Mouse (Mus musculus): Measurements from ENCODE around the gene Slc6a6. TPM values are rescaled to one million over a fixed set of nuclear protein-coding genes. Genes with fewer than 3 reads are reported as not detected.
A peak's percentile ranks its signal among the peaks of the same experiment; 100 is the strongest.

Slc6a6 gene
- total RNA-seq, 2 experiments from 2014 or later: 314 to 322 TPM

- DNase-seq (ENCODE audit: low spot score in 2 of 2): peak in 1 of 2 experiments; percentile 30
Measured at GRCm38 (mm10) chr6:91762051-91762742, 78.3 kb downstream of the Slc6a6 start.

DNA sequence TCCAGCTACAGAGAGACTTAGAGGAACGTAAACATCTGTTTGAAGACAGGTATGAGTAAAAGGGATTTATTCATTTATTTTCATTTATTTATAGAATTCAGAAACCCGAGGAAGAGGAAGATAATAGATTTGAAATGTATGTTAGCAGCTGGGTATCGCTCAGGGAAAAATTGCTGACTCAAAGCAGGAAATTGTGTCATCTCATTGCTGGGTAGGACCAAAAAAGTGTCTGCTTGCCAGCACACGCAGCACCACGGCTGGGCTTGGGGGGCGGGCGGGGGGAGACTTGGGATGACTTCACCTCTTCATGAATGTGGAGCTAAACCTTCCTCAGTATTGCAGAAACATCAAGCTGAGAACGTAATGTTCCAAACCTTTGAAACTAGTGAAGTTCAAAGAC, 83.7 kb downstream of the Slc6a6 start:
- DNase-seq (ENCODE audit: low spot score in 2 of 2): no peak

DNA sequence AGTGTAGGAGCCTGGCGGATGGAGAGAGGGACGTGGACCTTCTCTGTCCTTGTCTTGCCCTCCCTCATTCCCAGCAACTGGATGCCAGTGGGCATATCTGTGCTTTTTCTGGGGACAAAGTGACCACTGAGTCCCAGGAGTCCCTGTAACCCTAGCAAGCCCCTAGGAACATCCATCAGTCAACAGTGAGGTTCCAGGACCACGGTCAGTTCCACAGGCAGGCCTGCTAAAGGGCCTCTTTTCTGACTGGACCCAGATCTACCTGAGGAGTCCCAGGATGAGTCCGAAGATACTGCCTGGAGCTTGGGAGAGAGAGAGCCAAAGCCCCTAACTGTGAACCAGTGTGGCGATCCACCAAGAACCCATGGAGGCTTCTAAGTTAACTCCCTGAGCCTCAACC, 90.1 kb downstream of the Slc6a6 start:
- DNase-seq (ENCODE audit: low spot score in 2 of 2): no peak

- DNase-seq (ENCODE audit: low spot score in 2 of 2): peak in 1 of 2 experiments; percentile 39
Measured at GRCm38 (mm10) chr6:91776543-91776942, 92.7 kb downstream of the Slc6a6 start.

GRCm38 (mm10) chr6:91779206-91779605, 95.4 kb downstream of the Slc6a6 start:
- no peak for DNase-seq (ENCODE audit: low spot score in 2 of 2)

DNA sequence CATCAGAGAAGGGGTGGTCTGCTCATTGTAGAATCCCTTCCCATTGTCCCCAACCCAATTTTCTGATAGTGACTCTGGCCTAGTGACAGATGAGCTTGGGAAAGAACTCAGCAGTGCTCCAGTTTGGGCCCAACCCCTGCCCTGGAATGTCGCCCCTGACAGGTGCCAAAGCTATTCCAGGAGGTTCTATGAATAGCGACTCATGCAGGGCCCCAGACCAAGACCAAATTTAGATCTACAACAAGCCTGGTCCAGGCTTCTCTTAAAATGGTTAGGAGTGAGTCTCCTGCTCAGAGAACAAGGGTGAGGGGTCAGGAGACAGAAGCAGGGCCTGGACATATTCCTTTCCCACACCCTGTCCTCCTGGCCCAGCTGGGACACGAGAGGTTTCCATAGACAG, 101.2 kb downstream of the Slc6a6 start:
- no peak for DNase-seq (ENCODE audit: low spot score in 2 of 2)

DNA sequence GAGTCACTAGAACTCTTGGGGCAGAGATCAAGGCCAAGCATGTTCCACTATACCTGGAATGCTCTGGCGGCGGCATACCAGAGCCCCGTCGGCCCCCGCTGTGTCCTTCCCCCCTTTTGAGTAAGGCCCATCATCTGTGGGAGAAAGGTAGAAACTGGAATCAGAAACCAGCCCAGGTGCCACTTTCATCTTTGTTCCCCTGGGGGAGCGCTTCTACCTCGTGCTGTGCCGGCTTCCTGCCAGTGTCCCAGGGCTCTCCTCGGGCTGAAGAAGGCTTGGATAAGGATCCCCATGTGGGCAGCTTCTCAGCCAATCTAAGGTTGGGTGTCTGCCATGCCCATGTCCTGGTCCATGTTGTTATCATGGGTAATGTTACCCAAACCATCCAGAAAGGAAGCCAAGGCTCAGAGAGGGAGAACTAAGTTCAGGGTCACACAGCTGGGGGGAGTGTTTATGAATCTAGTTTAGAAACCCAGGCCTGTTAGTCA, 104.5 kb downstream of the Slc6a6 start:
- no peak for DNase-seq (ENCODE audit: low spot score in 2 of 2)

DNA sequence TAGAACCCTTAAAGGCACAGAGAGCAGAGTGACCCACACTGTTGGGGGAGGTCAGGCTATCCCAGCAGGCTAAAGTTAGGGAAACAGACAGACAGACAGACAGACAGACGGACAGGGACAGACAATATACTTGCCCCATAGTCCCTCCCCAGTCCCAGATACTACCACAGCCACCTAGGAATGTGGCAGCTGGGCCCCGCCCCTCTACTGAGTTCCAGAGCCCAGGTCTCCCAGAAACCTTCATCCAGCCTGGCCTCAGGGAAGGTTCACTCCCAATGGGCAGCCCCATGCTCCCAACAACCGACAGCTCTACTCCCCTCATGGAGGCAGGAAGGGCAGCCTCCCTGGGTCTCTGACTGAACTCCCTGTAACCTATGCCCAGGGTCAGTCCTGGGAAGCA, 111.8 kb downstream of the Slc6a6 start:
- DNase-seq (ENCODE audit: low spot score in 2 of 2): no peak

DNA sequence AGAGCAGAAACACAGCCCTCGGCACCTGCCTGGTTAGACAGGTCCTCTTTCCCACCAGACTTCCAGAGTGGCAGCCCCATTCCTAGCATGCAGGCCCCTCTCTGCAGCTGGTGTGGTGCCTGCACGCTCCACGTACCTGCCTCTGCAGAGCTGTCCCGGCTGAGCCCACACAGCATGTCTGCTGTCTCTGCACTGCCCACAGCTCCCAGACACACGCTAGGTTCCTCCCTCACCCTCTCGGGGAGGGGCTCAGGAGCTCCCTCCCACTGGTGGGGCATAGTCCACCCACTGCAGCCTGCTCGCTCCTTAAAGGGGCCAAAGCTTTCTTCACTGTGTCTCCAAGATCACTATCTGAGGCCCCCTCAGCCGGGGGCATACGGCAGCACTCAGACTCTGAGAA, 112.2 kb downstream of the Slc6a6 start:
- DNase-seq (ENCODE audit: low spot score in 2 of 2): no peak

DNA sequence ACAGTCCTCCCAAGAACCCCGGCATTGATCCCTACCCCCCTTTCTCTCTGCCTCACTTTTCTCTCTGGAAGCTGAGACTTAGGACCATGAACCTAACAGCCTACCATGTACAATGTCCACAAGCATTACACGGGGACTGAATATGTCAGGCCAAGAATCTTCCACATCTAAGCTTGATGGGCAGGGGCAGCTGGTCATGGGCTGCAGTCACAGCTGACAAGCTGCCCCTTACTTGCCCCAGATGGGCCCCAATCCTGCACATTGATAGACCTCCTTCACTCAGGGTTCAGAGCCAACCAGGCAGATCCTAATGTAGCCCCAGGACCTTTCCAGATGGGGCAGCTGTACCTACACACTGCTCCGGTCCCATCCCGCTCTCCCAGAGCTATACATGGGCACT, 112.9 kb downstream of the Slc6a6 start:
- no peak for DNase-seq (ENCODE audit: low spot score in 2 of 2)

- no peak for DNase-seq (ENCODE audit: low spot score in 2 of 2)
Measured at GRCm38 (mm10) chr6:91798496-91798895, 114.6 kb downstream of the Slc6a6 start.

- no peak for DNase-seq (ENCODE audit: low spot score in 2 of 2)
Measured at GRCm38 (mm10) chr6:91804177-91804576, 120.3 kb downstream of the Slc6a6 start.

- DNase-seq (ENCODE audit: low spot score in 2 of 2): no peak
Measured at GRCm38 (mm10) chr6:91807169-91807568, 123.3 kb downstream of the Slc6a6 start.

GRCm38 (mm10) chr6:91808022-91808421, 124.2 kb downstream of the Slc6a6 start:
- no peak for DNase-seq (ENCODE audit: low spot score in 2 of 2)

Other genes starting within 250 kb of the Slc6a6 start
- gene Chchd4, start 210.5 kb upstream of the Slc6a6 start, total RNA-seq (2021): 10 to 100 TPM; 17.0 to 17.6 TPM
- 10 to 100 TPM; 40.6 to 42.4 TPM for gene Tmem43, start 210.3 kb upstream of the Slc6a6 start, total RNA-seq (2021)
- 10 to 100 TPM; 21.8 to 23.0 TPM for gene Xpc, start 168.2 kb upstream of the Slc6a6 start, total RNA-seq (2021)
- gene Lsm3, start 168.1 kb upstream of the Slc6a6 start, total RNA-seq (2021): 10 to 100 TPM; 58.6 to 62.8 TPM
- 1 to 10 TPM; 2.1 to 2.8 TPM for gene Grip2, start 143.2 kb downstream of the Slc6a6 start, total RNA-seq (2021)
- 10 to 100 TPM; 29.8 to 31.3 TPM for gene Ccdc174, start 194.0 kb downstream of the Slc6a6 start, total RNA-seq (2021)
- gene 4930590J08Rik, start 218.8 kb downstream of the Slc6a6 start, total RNA-seq (2021): 1 to 10 TPM; 1.6 to 2.2 TPM

All from adrenal gland, postnatal 4 days (tissue).